Mouse (Mus musculus): ENCODE data around the gene Ccdc88b. TPM values are rescaled to one million over a fixed set of nuclear protein-coding genes. Genes with fewer than 3 reads are reported as not detected.

Gene Ccdc88b
- total and polyA plus RNA-seq, 3 experiments: 1.9 to 3.2 (median 2.1) TPM

- no peak for DNase-seq
Measured at GRCm38 (mm10) chr19:6857391-6858005, 513 bp downstream of the Ccdc88b start.

GRCm38 (mm10) chr19:6857003-6857360, 1.0 kb downstream of the Ccdc88b start:
- no peak for DNase-seq

DNA sequence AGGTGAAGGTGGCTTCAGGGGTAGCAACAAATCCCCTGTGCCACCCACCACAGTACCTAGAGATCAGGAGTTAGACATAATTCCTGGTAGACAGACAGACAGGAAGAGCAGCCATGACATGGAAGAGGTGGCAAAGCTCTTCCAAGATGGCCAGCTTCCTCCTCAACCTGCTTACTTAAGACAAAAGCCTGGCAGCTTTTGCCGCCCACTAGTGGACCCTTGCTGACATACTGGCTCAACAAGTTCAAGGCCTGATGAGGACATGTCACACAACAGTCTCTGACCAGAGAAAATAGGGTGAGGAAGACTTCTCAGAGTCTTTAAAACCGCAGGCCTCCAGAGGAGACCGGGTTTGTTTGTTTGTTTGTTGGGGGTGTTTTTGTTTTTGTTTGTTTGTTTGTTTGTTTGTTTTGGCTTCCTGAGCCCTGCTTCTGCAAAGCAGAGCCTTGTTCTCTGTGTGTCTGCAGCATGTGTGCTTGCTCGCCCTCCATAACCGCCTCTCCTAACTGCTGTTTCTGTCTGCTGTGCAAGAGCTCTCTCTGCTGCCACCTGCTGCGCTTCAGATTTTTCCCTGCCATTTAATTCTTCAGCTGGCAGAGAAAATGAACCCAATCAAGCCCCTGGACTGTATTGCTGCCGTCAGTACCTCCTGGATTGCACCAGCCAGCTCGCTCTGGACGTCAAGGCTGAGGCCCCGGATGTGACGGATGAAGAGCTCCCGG, 1.6 kb downstream of the Ccdc88b start:
- peak; percentile 39 for DNase-seq

- no peak for DNase-seq
Measured at GRCm38 (mm10) chr19:6855225-6856031, 2.6 kb downstream of the Ccdc88b start.

- DNase-seq: no peak
Measured at GRCm38 (mm10) chr19:6854658-6855057, 3.4 kb downstream of the Ccdc88b start.

- no peak for DNase-seq
Measured at GRCm38 (mm10) chr19:6853903-6854302, 4.1 kb downstream of the Ccdc88b start.

DNA sequence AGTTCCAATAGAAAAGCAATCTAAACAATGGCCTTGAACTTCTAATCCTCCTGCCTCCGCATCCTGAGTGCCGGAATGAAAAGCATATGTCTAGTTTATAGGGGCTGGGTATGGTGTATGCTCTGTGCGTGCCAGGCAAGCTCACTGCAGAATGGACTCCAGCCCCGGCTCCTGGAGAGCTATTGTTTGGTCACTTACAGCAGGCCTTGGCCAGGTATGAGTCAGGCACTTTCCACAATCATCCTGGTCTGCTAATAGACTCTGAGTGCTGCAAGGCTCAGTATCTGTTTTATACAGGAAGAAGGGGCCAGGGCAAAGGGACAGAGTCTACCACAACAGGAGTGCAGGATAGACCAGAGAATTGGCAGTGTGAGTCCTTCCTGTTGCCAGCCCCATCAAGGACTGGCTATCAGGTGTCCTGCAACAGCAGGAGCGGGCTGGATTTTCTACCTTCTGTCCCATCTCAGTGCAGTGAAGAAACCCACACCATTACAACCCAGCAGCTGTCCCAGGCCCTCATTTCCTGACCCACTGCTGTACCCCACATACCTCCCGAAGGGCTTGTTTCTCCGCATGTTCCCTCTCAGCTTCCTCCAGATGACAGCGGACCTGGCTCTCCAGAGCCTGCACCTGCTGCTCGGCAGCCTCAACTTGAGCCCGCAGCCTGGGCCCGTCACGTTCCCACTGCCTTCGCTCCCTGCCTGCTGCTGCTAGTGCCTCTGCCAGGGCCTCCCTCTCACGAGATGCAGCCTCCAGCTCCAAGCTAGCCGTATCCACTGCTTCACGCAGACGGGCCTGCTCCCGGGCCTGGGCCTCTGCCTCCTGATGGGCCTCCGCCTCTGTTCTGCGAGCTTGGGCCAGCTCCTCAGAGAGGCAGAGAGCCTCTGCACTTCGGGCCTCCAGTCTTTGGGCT, 5.4 kb downstream of the Ccdc88b start:
- DNase-seq: peak; percentile 44

GRCm38 (mm10) chr19:6851497-6851896, 6.5 kb downstream of the Ccdc88b start:
- DNase-seq: no peak

- no peak for DNase-seq
Measured at GRCm38 (mm10) chr19:6849506-6850068, 8.4 kb downstream of the Ccdc88b start.

- DNase-seq: no peak
Measured at GRCm38 (mm10) chr19:6847841-6848517, 10.0 kb downstream of the Ccdc88b start.

DNA sequence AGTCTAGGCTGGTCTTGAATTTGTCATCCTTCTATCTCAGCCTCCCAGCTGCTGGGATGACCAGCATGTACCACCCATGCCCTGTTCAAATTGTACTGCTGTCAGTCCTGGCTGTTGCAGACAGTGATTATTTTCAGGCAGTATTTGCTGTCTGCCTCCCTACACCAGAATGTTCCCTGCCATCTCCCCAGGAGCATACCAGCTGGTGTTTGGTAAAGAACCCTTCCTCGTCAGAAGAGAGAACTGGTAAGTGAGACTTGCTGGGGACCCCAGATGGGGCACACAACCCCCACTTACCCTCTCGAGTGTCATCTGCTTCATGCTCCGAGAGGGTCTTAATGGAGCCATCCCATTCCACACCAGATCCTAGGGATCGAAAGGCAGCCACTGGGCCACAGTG, 12.0 kb downstream of the Ccdc88b start:
- DNase-seq: no peak

- DNase-seq: peak; percentile 75
Measured at GRCm38 (mm10) chr19:6842353-6842752, 15.7 kb downstream of the Ccdc88b start.

DNA sequence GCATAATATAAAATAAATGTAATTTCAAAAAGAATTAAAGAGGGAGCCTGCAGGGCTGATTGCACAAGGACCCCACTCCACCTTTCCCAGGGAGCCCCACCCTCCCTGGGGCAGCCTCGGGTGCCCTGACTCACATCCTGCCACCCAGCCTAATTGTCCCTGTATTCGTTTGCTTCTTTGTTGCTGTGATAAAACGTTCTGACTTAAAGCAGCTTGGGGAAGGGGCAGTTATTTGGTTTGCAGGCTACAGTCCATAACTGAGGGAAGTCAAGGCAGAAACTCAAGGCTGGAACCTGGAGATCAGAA, 16.8 kb downstream of the Ccdc88b start:
- DNase-seq: no peak

GRCm38 (mm10) chr19:6840475-6841291, 17.3 kb downstream of the Ccdc88b start, which contains the start of gene Rps6ka4:
TSS of gene Rps6ka4 (minus strand) at chr19:6840636.
- DNase-seq: peak; percentile 90

DNA sequence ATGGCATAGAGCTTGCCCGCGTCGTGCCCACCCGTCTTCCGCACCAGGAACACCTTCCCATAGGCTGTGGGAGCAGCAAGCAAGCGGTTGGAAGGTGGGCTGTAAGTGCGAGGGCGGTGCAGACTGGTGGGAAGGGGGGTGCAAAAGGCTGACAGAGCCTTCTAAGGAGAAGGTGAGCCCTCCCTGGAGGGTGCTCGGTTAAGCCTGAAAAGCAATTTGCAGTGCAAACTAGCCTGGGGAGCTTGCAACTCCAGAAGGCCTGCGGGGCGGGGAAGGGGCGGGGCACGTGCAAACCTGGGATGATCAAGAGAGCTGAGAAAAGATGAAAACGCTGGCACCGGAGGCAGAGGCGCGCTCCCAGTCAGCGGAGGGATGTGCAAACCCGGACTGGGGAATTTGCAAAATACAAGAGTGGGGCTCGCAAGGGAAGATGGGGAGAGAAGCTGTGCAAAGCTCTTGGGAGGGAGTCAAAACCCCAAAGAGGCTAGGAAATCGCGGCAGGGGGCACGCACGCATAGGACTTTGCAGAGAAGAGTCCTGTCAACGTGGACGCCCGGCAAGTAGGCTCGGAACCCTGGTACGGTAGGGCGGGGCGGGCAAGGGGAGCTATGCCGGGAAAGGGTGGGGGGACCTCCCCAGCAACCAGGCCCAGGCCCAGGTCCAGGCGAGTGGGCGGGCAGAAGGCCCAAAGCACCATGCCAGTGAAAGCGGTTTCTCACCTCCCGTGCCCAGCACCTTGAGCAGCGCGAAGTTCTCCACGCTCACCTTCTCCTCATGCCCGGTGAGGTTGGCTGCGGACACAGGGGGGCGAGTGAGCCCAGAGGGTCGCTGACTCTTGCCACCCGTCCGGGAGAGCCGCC, 18.2 kb downstream of the Ccdc88b start:
- DNase-seq: peak; percentile 71

- DNase-seq: no peak
Measured at GRCm38 (mm10) chr19:6832363-6832762, 25.6 kb downstream of the Ccdc88b start.

DNA sequence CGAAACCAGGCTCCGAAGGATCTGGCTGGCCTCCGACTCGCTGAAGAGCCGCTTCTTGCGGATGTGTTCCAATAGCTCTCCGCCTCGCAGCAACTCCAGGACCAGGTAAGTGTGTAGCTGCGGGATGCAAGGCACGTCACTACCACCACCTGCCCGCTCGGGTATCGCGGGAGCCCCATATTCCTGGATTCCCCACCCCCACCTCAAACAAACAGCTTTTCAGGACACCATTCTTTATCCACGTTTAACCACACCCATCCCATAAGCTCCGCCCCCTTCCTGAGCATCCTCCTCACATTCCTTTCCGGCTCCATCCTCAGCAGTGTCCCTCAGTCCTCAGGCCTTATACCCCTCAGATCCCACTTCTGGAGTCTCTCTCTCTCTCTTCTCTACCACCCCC, 26.7 kb downstream of the Ccdc88b start:
- no peak for DNase-seq

DNA sequence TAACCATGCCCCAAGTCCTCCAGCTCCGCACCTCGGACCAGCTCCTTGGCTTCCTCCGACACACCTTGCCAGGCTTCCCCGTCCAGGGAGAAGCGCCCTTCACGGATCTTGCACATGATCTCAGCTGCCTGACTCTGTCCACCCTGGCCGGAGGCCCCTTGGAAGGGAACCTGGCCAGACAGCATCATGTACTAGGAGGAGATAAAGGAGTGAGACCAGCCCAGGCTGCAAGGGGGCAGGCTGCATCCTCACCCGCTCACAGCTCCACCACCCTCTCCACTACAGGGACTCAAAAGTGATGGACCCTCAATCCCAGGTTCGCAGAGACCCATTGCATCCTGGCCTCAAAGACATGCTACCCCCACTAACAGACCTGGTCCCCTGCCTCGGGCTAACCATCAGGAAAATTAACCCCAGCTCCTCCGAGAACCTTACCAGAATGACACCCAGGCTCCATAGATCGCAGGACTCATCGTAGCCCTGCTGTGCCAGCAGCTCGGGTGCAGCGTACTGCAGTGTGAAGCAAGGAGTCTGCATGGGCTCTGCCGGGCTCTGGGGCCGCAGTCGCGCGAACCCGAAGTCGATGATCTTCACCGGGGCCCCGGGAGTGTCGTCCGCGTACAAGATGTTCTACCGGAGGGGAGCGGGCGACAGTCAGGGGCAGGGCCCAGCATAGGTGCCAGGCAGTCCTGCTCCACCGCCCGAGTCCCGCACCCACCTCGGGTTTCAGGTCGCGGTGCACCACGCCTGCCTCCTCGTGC, 27.3 kb downstream of the Ccdc88b start:
- DNase-seq: no peak

All from adrenal gland, adult 2 months (tissue).